Mouse (Mus musculus) NIH3T3 (cell line): ENCODE measurements around the gene Acsm2.

ENCODE experiments used
- DNase-seq: peaks from one replicate; pipeline ENCODE4 v3.0.0-alpha.2; 2012; ENCODE audit warnings: low read depth

Acsm2 gene

GRCm38 (mm10) chr7:119554040-119554439 lies at the start of gene Acsm2:
Gene Acsm2 (plus strand): TSS chr7:119554340.
- DNase-seq: no peak

GRCm38 (mm10) chr7:119511143-119511542 lies 43.0 kb upstream of the Acsm2 start:
- DNase-seq: no peak

- DNase-seq: peak; percentile 23
Observed at GRCm38 (mm10) chr7:119513056-119513455, 41.1 kb upstream of the Acsm2 start.

GRCm38 (mm10) chr7:119515492-119516271 lies 38.5 kb upstream of the Acsm2 start:
- DNase-seq: peak; percentile 61

GRCm38 (mm10) chr7:119516272-119516558 lies 37.9 kb upstream of the Acsm2 start:
- DNase-seq: no peak

GRCm38 (mm10) chr7:119519163-119519562 lies 35.0 kb upstream of the Acsm2 start, which contains the start of gene Acsm5:
Gene Acsm5 (plus strand): TSS chr7:119519463.
- no peak for DNase-seq

- peak; percentile 48 for DNase-seq
Observed at GRCm38 (mm10) chr7:119519654-119520053, 34.5 kb upstream of the Acsm2 start.

- DNase-seq: no peak
Observed at GRCm38 (mm10) chr7:119521816-119522215, 32.3 kb upstream of the Acsm2 start.

- DNase-seq: no peak
Observed at GRCm38 (mm10) chr7:119522385-119522784, 31.8 kb upstream of the Acsm2 start.

GRCm38 (mm10) chr7:119523389-119523788 lies 30.8 kb upstream of the Acsm2 start, which contains the start of gene Pdilt:
Gene Pdilt (minus strand): TSS chr7:119523489.
- no peak for DNase-seq

- no peak for DNase-seq
Observed at GRCm38 (mm10) chr7:119525881-119526281, 28.3 kb upstream of the Acsm2 start.

GRCm38 (mm10) chr7:119526486-119526885 lies 27.7 kb upstream of the Acsm2 start:
- no peak for DNase-seq

- no peak for DNase-seq
Observed at GRCm38 (mm10) chr7:119527135-119527534, 27.0 kb upstream of the Acsm2 start.

- DNase-seq: no peak
Observed at GRCm38 (mm10) chr7:119527548-119527947, 26.6 kb upstream of the Acsm2 start.

- DNase-seq: no peak
Observed at GRCm38 (mm10) chr7:119528617-119529016, 25.5 kb upstream of the Acsm2 start.

GRCm38 (mm10) chr7:119532924-119533323 lies 21.2 kb upstream of the Acsm2 start:
- no peak for DNase-seq

GRCm38 (mm10) chr7:119534389-119534788 lies 19.8 kb upstream of the Acsm2 start:
- DNase-seq: no peak

- DNase-seq: no peak
Observed at GRCm38 (mm10) chr7:119542445-119542844, 11.7 kb upstream of the Acsm2 start.

- no peak for DNase-seq
Observed at GRCm38 (mm10) chr7:119545572-119545971, 8.6 kb upstream of the Acsm2 start.

GRCm38 (mm10) chr7:119550471-119551222 lies 3.5 kb upstream of the Acsm2 start:
- no peak for DNase-seq

- DNase-seq: no peak
Observed at GRCm38 (mm10) chr7:119559789-119560451, 5.8 kb downstream of the Acsm2 start.

GRCm38 (mm10) chr7:119560452-119560835 lies 6.3 kb downstream of the Acsm2 start:
- DNase-seq: no peak

GRCm38 (mm10) chr7:119561441-119561840 lies 7.3 kb downstream of the Acsm2 start:
- DNase-seq: no peak
